In the genomic region with DNA sequence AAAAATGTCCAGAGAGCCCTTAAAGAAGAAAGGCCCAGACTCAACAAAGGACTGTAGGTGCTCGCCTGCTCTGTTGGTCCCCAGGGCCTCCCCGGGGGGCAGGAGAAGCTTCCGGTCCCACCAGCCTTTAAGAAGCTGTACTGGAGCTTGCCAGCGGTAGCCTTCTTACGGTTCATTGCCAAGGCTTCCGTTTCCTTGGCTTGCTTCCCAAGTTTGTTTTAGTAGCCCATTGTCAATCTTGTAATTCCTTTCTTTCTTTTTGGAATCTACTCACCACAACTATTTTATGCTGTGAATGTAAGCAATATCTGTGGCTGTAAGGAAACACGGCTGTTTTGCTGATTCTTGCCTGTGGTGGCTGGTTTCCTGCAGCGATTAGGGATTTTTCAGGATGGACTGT, we compare ENCODE assay signal across 11 mouse cellular contexts. TPM values are rescaled to one million over a fixed set of nuclear protein-coding genes. Genes with fewer than 3 reads are reported as not detected.
A peak's percentile ranks its signal among the peaks of the same experiment; 100 is the strongest.
DNase-seq lines count a peak whose midpoint lies in the region.
"Had no signal": no experiment of that assay in that cellular context is flagged by ENCODE, and none has a peak within 500 bp of the region (broad histone marks: within the 10 kb centered on the region; RNA-seq: fewer than 3 reads in every experiment).

No protein-coding gene starts in this region.

- peak; percentile 94 for DNase-seq in heart, adult 11 months
- DNase-seq in heart, postnatal 25 days (ENCODE audit: low spot score): no peak
- peak; percentile 20 for DNase-seq in MN1 (ENCODE audit: low spot score)
- peak; percentile 35 to 38 for DNase-seq in heart, adult 9 months (ENCODE audit: low spot score in 2 of 2)
- DNase-seq in kidney, postnatal 25 days: peak; percentile 29 to 54
- no peak for DNase-seq in spleen, postnatal 10 days (ENCODE audit: low spot score in 2 of 2)
- no peak for DNase-seq in spleen, postnatal 36 days (ENCODE audit: low spot score in 2 of 2)
- DNase-seq in thymus, postnatal 0 days (ENCODE audit: low spot score): no peak

- intact Hi-C loops in heart, postnatal 25 days (cut with DNase I): no loop called here

RNA-seq across cellular contexts. Expression of gene Acad11, which starts 25.4 kb away (rescaled TPM):
- 10 to 100 TPM; 77.8 to 88.2 TPM for total RNA-seq in heart, postnatal 25 days (2021)
- 13.8 and 14.7 TPM in 2 replicates for polyA plus RNA-seq in thymus, postnatal 0 days (2015; fragmentation: Nextera tagmentation; extraction: Ambion mirVana)

RNA-seq across cellular contexts. Expression of gene Uba5, which starts 25.6 kb away (rescaled TPM):
- total RNA-seq in heart, postnatal 25 days (2021): 10 to 100 TPM; 15.9 to 16.1 TPM
- 34.8 and 37.0 TPM in 2 replicates for polyA plus RNA-seq in thymus, postnatal 0 days (2015; fragmentation: Nextera tagmentation; extraction: Ambion mirVana)

RNA-seq across cellular contexts. Expression of gene Ackr4, which starts 38.2 kb away (rescaled TPM):
- 1 to 10 TPM; 4.2 to 4.8 TPM for total RNA-seq in heart, postnatal 25 days (2021)
- 26.5 and 29.8 TPM in 2 replicates for polyA plus RNA-seq in thymus, postnatal 0 days (2015; fragmentation: Nextera tagmentation; extraction: Ambion mirVana)
- polyA plus RNA-seq: G1E had no signal

RNA-seq across cellular contexts. Expression of gene Gm28305, which starts 48.1 kb away (rescaled TPM):
- total RNA-seq in heart, postnatal 25 days (2021): not detected
- not detected in 2 replicates for polyA plus RNA-seq in thymus, postnatal 0 days (2015; fragmentation: Nextera tagmentation; extraction: Ambion mirVana)
- total RNA-seq: G1E had no signal
- polyA plus RNA-seq: embryonic facial prominence, embryonic 12.5 days; G1E; liver, embryonic 14.5 days had no signal

Comparison
In these comparisons a context has a peak if more than half of its experiments do, and no peak if none do; other contexts are left out.
1. DNase-seq: peak in heart, adult 11 months (single experiment), MN1 (single experiment), heart, adult 9 months (2 of 2) and kidney, postnatal 25 days (2 of 2); none in heart, postnatal 25 days (single experiment), spleen, postnatal 10 days (0 of 2), spleen, postnatal 36 days (0 of 2) and thymus, postnatal 0 days (single experiment).